Mouse (Mus musculus) adrenal gland, postnatal 14 days (tissue): Measurements from ENCODE around the gene Cfap54. TPM values are rescaled to one million over a fixed set of nuclear protein-coding genes. Genes with fewer than 3 reads are reported as not detected.
A peak's percentile ranks its signal among the peaks of the same experiment; 100 is the strongest.

ENCODE experiments used
- DNase-seq: peaks from one replicate; pipeline ENCODE4 v3.0.0; 2021; ENCODE audit warnings: mixed read lengths
- total RNA-seq: library from RNA; stranded (reverse); gene quantifications from 2 replicates; pipeline ENCODE4 v1.2.3, GENCODE M21; 2021

Gene Cfap54
- total RNA-seq, 1 experiment from 2014 or later: 8.3 TPM

DNA sequence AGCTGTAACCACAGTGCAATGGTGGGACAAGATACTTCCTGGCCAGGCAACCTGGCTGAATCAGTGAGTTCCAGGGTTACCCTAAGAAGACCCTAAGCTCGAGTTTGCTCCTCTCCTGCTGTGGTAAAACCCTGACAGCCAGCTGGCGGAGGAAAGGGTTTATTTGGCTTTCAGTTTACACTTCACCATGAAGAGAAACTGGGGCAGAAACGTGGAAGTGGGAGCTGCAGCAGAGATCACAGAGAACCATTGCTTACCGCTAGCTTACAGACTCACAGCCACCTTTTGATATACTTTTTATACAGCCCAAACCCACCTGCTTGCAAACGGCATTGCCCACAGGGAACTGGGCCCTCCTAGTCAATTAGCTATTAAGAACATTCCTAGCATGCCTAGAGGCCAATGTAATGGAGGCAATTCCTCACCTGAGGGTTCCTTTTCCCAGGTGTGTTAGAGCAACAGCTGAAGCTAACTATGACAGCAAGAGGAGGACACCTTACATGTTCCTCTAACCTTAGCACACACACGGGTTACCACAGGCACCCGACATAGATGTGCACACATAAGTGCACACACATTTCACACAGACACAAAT, 16.9 kb upstream of the Cfap54 start:
- no peak for DNase-seq

DNA sequence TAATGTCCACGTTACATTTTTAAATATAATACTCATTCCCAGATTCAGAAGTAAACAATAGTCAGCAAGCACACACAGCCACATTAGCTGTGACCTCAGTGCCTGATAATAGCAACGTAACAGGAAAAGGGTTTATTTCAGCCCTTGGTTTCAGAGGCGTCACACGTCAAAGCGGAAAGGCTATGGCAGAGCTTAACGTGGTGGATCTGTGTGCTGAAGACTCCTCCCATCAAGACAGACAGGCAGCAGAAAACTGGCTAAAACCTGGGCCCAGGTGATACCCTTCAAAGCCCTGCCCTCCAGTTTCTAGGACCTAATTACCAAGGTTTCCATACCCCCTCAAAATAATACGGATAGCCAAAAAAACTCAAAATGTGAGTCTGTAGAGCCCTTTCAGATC, 16.0 kb upstream of the Cfap54 start:
- DNase-seq: no peak

DNA sequence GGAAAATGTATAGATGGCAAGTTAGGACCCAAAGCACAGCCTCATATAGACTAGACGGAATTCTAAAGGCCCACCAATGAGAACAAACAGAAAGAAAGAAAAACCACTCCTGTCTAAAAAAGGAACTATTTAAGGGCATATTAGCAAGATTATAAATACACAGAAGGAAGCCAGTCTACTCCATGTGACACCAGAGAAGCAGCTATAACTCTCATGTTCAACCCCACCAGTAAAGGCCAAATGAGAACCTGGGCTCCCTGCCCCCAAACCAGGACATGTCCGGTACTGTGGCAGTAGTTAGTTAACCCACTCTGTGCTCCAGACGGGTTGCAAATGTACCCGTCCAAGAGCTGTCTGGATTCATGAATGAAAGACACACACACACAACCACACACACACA, 14.4 kb upstream of the Cfap54 start:
- no peak for DNase-seq

DNA sequence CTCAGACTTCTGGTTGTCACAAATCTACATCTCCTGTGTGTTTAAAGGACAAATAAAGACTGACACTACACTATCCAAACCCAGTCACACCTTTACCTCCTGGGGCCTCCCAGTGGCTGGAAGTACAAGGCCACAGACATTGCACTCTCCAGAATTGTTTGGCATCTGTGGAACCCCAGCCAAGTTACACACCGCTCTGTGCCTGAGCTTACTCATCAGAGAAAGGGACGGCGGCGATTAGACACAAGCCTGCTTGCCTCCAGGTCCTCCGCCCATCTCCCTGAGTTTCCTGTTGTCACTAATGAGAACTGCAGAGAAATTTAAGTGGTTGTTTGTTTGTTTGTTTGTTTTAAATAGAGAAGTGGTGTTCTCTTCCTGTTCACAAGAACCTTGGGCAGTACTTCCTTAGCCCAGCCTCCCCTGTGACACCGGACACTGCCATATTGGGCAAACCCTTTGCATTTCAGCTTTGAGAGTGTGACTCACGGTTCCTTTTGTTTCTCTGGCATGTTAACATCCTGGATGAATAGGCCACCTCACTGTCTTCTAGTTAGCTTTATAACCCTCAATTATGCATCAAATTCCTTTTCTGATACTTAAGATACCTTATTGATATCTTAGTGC, 13.7 kb upstream of the Cfap54 start:
- DNase-seq: peak; percentile 31

DNA sequence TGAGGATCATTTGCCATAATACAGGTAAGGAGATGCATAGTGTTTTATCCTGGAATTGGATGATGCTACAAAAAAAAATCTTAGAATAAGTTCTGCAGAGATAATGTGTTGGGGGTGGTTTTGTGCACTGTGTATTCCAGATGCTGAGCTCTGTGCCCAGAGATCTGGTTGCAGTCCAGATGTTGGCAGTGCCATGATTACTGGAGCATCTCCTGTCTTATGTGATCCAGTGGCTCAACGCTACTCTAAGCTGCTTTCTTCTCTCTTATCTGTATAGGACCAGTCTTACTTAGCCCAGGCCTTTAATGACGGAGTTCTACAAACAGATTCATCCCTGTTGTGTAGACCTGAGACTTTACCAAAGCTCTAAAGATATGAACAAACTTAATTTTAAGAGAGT, 10.5 kb upstream of the Cfap54 start:
- DNase-seq: no peak

DNA sequence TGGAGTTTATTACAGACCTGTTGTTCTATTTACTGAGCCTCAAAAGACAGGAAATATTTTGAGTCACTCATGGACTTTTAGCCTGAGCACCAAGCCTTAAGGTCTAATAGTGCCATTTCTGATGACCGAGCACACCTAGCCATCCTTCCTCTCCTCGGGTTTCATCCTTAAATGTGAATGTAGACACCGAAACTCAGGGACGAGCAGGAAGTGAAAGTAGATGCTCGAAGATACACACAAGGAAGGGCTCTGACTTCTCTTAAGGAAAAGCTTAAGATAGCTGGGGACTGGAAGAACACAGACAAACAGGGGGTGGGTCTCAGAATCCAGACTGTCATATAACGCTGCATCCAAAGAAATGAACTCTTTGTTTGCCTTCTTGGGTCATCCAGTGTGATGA, 8.8 kb upstream of the Cfap54 start:
- DNase-seq: no peak

DNA sequence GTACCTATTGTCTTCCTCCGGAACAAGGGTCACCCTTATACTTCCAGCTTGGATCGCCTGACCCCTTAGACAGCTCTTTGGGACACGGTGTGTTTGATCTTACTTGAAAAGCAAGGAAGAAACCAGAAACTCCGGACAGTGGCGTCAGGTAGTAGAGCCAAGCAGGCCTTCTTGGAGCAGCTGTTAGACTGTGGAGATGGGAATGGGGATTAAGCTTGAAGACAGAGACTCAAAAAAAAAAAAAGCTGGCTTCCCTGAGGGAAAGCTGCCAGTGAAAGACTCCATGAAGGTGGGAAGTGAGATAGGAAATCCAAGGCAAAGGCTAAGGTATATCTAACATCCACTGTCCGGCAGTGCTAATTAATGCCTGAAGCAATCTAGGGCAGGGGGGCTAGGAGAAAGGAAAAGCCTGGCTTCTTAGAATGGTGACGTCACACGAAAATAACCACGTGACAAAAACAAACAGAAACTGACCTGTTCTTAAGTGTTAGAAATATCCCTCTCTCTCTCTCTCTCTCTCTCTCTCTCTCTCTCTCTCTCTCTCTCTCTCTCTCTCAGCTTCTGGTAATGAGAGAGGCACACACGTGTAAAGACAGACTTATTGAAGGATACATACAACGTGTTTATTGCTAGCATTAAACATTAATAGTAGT, 7.1 kb upstream of the Cfap54 start:
- DNase-seq: no peak

DNA sequence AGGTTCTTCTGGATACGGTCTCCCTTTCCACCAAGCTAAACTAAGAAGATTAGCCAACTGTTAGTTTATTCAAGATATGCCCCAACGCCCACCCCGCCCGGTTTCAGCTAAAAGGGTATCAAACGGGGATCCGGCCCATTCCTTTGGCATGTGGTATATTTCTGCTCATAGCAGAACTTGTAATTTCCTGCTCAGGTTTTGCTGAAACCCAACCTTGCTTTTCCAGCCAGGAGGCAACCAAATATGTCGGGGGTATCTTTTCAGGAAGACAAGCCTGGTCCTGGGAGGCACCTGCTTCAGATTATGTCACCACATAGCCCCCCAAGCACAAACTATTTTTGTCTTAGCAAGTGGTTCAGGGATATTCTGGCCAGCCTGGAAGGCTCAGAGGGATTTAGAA, 6.1 kb upstream of the Cfap54 start:
- DNase-seq: no peak

DNA sequence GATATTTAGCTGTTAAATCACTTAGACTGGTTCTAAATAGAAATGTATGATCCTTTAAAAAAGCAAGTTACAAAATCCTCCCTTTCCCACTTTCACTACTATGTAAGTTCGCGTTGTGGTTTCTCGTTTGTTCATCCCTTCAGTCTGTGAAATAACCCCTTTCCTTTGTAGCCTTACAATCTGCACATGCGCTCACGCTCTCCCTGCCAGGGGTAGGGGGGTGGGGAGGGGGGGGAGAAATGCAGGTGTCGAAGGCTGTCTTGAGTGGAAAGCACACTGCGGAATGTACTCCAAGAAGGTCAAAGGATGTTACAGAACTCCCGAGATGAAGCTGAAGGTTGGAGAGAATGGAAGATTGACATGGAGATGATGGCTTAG, 2.5 kb upstream of the Cfap54 start:
- DNase-seq: no peak

DNA sequence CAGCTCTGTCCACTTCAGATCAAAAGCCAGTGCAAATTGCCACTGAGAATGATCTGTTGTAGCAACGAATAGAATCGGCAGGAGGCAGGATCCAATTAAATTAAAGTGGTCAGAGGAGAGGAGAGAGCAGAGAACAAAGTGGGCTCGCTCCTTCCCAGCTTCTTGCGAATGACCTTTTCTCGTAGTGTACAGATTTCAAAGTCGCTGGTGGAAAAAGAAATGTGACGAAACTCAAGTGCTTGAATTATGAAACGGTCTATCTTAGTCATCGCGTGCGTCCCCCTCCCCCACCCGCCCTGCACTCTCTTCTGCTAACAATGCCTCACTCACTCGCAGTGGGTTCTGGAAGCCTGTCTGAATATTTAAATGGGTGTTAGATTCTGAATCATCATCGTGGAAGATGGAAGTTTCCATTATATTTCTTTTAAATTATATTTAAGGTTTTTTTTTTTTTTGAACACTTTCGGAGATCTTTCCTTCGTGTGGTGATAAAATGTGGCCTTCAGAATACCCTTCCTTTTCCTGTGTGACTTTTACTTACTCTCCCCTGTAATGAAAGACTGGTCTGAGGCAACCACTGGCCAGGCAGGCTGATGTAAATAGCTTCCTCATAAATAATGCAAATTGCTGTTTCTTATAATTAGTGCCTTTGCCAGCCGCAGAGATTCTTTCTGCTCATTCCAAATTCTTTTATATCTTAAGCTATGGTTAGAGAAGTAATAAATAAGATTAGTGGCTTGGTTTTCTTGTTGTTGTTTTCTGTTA, 2.0 kb upstream of the Cfap54 start:
- DNase-seq: peak; percentile 30

DNA sequence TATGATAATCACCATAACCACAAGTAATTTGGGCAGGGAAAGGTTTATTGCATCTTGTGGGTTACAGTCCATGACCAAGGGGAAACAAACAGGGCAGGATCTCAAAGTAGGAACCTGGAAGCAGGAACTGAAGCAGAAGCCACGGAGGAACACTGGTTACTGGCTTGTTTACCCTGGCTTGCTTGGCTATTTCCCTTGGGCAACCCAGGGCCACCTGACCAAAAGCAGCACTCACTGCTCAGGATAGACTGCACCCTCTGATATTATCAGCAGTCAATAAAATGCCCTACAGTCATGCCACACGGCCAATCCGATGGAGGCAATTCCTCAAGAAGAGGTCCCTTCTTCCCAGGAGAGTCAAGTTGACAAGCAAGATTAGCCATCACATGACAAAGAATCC, 1.9 kb downstream of the Cfap54 start:
- no peak for DNase-seq

DNA sequence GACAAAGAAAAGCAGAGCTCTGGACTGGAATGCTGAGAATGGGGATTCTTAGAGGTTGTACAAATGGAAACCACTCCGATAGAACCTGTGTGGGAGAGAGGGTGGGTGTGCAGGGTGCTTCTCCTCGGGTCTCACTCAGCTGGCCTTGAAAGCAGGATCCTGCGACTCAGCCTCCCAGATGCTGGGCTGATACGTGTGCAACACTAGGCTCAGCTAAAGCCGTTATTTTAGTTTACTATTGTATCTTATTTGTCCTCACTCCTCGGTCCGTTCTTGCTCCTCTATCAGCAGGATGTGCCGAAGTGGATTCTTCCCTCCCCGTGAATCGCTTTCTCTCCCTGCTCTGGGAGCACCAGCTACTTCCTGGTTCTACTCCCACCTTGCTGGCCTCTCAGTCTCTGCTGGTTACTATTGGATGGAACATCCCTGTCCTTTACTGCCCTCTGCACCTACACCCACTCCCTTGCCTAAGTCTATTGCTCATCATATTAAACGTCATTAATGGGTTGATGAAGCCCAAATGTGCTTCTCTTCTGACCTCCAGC, 3.4 kb downstream of the Cfap54 start:
- no peak for DNase-seq

DNA sequence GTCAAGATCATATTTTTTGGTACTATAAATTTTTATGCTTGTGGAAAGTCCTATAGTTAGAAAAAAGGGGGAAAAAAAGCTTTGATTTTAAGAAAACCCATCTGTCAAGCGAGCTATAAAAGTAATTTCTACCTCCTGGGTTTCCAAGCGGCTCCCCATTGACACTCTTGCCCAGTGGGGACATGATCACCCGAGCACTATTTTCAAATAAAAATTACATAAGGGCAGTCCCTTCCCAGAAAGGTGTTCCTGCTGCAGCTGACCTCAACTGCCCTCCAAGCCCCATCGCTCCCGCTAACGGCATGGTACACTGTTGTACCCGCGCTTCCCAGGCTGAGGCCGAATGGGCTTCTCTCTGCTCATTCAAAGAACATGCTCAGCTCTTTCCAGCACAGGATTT, 5.0 kb downstream of the Cfap54 start:
- no peak for DNase-seq

DNA sequence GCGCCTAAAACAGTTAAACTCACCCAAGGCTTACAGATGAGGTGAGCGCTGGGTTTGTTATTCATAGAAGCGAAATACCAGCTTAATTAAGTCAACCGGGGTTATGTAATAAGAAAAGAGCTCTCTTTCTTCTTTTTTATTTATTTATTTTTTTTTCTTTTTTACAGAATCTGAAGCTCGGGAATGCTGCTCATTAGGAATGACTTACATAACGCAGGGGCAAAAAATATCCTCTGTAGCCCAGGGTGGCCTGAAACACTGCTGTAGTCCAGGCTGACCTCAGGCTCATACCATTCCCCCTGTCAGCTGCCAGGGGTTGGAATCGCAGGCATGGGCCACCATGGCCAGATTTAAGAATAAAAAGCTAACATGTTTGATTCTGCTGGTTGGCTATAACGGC, 5.6 kb downstream of the Cfap54 start:
- DNase-seq: no peak

DNA sequence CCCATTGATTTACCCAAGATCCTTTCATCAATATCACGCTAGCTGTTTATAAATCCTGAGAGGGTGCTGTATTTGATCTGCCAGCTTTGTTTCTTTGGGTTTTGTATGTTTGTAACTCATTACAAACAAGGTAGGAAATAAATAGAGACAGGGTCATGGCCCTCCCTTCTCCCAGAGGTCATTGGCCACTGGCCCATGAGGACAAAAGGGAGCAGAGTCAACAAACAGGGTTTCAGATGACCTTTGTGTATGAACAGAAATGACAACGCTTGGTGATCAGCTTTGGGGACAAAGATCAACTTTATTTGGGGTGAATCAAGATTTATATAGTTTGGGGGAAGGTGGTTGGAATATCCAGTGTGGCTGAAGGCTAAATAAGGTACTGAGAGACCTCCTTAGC, 8.6 kb downstream of the Cfap54 start:
- peak; percentile 32 for DNase-seq

DNA sequence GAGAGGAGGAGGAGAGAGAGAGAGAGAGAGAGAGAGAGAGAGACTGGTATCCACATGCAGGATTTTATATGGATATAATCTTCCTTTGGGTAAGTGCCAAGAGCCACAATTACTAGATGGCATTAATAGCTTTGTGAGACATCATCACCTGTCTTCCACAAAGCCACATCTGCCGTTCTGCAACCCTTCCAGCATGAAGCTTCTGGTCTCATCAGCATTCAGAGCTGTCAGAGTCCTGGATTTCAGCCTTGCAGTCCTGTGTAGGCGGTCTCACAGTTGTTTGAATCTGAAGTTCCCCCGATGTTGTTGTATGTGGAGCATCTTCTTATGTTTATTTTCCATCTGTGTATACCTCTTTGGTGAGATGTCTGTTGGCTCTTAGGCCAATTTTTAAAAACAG, 9.7 kb downstream of the Cfap54 start:
- no peak for DNase-seq

DNA sequence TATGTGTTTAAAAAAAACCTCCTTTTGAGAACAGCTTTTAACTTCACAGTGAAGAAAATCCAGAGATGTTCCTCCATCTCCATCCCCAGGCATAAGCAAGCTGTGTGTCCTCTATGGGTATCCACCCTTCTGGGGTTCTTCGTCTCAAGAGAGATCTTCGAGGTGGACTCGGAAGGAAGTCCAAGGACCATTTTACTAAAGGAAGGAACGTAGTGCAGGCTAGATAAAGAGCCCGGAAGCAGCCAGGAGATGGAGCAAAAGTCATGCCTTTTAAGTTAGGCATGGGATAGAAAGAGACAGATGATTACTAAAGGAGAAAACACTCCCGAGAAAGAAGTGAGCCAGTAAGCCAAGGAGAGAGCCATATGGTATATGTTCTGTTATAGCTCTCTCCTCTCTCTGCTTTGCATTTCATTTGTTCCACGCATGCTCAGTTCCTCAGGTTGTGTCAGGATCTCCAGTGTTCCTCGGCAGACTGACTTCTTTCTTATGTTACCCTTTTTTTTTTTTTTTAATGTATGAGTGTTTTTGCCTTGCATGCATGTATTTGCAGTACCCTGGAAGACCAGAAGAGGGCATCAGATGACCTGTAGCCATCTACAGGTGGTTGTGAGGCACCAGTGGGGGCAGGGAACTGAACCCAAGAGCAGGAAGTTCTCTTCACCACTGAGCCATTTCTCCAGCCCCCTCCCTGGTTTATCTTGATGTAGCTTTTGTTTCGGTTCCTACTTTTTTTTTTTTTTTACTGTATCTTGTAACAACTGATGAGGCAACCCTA, 11.1 kb downstream of the Cfap54 start:
- peak; percentile 75 for DNase-seq

DNA sequence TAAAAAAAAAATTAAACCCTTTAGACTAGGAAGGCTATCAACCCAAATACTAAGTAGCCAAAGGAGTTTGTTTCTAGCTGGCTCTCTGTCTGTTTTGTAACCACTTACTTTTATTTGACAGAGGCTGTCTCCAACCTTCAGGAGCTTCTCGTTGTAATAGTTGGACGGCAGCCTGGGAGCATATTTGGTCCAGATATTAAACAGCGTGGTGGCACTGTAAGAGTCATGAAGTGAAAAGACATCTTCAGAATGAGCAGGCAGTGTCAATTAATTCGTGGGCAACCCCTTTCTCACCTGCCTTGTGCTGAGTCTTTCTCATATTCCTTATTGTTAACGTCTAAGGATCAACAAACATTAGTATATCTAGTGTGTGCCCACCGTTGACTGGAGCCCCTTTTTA, 11.7 kb downstream of the Cfap54 start:
- no peak for DNase-seq

DNA sequence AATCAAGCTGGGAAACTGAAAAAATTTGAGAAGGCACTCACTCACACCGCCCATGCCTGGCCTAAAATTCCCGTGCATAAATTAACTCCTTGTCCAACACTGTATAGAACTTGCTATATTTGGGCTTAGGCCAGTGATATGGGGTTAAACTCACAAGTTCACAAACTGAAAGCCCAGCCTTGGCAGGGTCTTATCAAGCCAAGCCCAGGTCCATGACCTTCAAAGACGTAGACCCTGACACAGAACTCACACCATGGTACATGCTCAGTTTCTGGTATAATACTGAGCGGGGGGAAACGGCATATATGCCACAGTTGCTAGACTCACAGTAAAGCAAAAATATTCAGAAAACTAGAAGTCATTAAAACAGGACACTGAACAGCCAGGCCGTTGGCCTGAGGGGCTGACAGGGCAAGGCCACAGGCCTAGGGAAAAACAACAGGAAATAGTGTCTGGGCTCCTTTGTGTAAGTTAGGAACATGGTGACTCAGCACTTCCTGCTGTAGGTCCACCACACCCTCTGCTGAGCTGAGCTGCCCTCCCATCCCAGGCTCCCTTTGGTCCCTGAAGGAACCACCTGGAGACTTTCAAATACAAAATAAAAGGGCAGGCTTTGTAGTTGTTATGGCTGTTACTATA, 12.3 kb downstream of the Cfap54 start:
- peak; percentile 20 for DNase-seq

DNA sequence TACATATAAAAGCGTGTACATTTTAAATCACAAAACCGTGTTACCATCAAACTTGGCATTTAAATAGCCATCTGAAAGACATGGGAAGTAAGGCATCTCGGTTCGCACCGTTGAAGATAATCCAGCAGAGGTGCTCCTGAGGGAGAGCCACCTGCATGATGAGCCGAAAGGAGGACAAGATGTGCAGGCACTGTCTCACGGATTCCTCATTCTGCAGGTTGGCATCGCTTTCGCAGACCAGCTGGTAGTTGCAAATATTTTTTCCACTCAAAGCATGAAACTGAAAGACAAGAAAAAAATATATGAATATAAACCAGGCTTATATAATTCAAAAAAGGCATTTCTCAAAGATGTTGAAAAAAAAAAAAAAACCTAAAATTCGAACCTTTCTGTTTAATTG, 16.4 kb downstream of the Cfap54 start:
- DNase-seq: no peak

DNA sequence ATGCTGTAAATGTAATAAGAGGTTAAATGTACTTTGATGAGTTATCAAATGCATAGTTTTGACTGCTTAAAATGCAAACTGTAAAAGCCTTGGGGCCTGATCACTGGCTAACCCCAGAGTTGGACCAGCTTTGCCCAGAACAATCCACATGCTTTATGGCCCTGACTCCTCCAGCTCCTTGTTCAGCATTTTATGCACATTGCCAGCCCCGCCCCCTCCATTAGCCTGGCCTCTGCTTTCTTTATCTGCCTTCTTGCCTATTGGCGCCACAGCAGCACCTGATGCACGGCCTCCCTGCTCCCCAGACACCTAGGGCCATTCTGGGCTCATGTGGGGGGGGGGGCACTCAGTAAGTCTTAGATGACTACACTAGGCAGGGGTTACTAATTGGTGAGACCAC, 17.8 kb downstream of the Cfap54 start:
- no peak for DNase-seq

DNA sequence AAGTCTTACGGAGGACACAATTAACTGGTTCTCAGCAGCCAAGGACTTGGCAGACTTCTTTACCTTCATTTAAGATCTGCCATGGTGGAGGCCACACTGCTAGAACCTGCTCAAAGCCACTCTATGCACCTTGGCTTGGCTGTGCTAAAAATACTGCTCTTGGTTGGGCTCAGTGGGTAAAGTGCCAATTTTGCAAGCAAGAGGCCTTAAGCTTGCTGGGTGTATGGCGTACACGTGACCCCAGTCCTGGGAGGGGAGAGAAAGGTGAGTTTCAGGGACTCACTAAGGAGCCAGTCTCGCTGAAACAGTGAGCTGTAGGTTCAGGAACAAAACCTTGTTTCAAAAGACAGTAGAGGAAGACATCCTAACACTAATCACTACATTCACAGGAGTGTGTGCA, 19.0 kb downstream of the Cfap54 start:
- no peak for DNase-seq
